Mouse (Mus musculus): ENCODE results near the gene Commd1. TPM values are rescaled to one million over a fixed set of nuclear protein-coding genes. Genes with fewer than 3 reads are reported as not detected.

Gene Commd1
- total RNA-seq, 4 experiments from 2014 or later: 133 to 141 (median 141) TPM

- DNase-seq (ENCODE audit: low spot score): no peak
These were observed 90.9 kb downstream of the Commd1 start for GRCm38 (mm10) chr11:22891242-22891641.

DNA sequence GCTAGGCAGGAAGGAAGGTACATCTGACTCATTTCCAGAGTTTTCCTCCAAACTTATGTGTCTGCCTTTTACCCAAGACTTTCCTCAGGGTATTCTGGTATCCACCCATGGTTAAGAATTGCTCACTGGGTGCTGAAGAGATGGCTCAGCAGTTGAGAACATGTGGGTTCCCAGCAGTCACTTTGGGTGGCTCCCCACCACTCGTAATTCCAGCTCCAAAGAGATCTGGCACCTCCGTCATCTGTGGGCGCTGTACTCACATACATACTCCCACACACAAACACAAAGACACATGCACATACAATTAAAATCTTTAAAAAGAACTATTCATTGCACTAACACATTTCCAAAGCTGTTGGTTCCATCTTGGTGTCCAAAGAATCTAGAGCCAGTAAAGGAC, 93.0 kb downstream of the Commd1 start:
- no peak for DNase-seq (ENCODE audit: low spot score)

- no peak for DNase-seq (ENCODE audit: low spot score)
These were observed 95.2 kb downstream of the Commd1 start for GRCm38 (mm10) chr11:22886991-22887390.

DNA sequence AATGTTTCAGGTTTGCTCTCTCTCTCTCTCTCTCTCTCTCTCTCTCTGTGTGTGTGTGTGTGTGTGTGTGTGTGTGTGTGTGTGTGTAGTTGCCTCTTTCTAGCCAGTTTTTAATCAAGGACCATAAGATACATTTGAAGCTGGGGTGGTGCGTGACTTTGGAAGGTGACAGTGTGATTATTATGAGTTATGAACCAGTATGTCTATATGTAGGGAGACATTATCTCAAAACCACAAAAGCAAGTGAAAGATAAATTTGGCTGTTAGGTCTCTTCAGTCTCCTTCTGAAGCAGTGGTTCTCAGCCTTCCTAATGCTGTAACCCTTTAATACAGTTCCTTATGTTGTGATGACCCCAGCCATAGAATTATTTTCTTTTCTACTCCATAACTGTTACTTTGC, 96.8 kb downstream of the Commd1 start:
- no peak for DNase-seq (ENCODE audit: low spot score)

DNA sequence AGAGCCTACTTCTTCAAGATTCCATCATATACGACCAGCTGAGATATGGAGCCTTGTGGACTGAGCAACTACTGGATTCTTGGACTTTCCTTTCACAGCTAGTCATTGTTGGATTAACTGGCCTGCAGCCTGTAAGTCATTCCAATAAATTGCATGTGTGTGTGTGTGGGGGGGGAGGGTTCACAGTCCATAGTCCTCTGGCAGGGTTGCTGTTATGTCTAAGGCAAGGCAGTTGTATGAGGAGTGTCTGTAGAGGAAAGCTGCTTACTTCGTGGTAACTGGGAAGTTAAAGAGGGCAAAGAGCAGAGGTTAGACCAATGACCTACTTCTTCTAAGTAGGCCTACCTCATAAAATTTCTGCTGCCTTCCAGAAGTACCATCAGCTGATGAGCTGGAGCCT, 98.5 kb downstream of the Commd1 start:
- no peak for DNase-seq (ENCODE audit: low spot score)

DNA sequence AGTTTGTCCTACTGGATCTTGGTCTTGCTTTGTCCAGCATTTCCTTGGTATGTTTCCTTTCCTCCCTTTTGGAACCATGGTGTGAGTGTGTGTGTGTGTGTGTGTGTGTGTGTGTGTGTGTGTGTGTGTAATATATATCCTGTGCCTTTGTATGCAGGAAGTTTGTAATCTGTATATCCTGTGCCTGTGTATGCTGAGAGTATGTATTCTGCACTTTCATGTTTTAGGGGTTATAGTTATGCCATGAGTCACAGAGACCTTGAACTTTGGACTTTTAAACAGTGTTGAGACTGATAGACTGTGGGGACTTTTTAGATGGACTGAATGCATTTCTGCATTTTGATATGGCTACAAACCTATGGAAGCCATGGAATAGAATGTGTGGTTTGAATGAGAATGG, 99.3 kb downstream of the Commd1 start:
- DNase-seq (ENCODE audit: low spot score): no peak

GRCm38 (mm10) chr11:22880383-22881172, 101.6 kb downstream of the Commd1 start:
- peak; percentile 57 for DNase-seq (ENCODE audit: low spot score)

DNA sequence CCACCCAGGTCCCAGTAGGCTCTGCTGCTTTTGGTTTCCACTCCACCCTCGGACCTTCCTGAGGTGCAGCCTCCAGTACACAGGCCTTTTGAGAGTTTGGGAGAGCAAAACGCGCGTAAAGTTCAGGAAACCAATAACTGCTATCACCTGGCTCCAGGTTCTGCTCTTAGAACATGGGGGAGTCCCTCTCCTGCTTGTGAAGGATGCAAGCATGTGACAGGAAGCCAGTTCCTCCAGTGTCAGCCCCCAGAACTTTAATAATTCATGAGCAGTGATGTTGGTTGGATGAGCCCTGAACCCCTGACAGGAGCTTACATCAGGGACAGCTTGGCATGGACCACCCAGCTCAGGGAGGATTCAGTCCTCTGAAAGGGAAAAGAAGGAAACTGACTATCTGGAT, 102.5 kb downstream of the Commd1 start:
- no peak for DNase-seq (ENCODE audit: low spot score)

- DNase-seq (ENCODE audit: low spot score): no peak
These were observed 105.4 kb downstream of the Commd1 start for GRCm38 (mm10) chr11:22876680-22877330.

- DNase-seq (ENCODE audit: low spot score): no peak
These were observed 106.9 kb downstream of the Commd1 start for GRCm38 (mm10) chr11:22875279-22875678.

GRCm38 (mm10) chr11:22874747-22875146, 107.4 kb downstream of the Commd1 start:
- DNase-seq (ENCODE audit: low spot score): no peak

DNA sequence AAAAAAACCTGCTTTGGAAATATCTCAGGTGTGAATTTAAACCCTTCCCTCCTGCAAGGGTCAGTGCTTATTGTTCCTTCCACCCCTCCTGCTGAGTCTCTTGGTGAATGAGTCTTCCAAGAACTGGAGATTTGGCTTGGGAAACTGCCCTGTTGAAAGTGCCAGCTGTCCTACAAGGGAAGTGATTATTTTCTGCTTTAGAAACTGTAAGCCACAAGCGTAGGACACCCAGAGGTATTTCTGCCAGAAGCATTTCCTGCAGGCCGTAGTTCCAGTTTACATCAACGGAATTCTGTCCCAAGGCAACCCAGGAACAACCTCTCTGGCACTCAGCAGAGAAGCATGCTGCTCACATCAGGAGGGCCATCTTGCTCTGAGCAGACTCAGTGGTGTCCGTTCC, 108.8 kb downstream of the Commd1 start:
- DNase-seq (ENCODE audit: low spot score): peak; percentile 59

DNA sequence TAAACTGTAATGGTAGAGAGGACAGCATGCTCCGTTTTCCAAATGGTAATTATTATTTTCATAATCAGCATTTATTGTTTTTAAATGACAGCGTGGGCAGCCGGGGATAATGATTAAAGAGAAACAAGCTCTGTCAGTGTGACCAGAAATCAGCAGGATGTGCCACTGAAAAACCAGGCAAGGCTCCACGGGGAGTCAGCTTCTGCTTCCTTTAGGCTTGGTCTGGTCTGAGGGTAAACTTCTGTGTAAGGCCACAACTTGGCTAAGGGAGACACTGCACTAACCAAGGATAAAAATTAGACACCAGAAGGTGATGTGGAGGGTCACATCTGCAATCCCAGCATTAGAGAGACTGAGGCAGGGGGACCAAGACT, 109.9 kb downstream of the Commd1 start:
- no peak for DNase-seq (ENCODE audit: low spot score)

DNA sequence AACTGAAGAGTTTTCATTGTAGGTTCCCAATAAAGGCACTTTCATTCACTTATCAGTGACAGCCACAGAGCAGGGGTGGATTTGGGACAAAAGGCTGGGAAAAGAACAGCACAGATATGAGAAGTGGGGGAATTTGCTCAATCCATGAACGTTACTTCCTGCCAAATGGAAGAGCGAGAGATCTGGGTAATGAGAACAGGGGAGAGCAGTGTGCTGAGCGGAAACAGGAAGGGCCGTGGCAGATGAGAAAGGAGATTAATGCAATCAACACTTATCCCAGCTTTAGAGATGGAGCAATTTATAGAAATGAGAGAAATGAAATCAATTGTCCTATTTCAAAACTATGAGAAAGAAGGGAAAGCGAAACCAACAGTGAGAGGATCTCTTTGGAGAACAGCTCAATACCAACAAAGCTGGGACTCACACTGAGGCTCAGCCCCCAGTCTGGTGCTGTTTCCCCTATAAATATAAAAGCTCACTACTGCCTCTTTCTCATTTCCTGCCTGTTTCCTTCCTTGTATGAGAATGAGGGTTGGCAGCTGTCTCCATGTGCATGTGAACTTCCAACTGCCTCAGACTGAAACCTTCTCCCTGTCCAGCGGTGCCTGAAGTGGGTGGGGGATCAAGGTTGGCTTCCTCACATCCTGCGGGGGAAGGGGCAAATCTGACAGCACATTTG, 110.4 kb downstream of the Commd1 start:
- no peak for DNase-seq (ENCODE audit: low spot score)

DNA sequence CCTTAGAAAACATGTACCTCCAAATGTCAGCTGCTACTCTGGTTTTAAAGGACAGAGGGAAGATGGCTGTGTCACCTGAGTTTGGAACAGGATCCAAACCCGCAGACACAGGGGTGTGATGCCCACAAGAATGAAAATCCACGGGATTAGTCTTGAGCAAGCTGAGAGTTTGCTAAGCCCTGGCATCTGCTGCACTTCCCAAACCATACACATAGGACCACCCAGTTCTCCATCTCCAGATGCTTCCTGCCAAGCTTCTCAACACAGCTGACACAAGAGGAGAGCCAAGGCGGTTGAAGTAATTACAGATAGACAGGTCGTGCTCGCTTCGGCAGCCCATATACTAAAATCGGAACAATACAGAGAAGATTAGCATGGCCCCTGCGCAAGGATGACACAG, 113.6 kb downstream of the Commd1 start:
- DNase-seq (ENCODE audit: low spot score): no peak

DNA sequence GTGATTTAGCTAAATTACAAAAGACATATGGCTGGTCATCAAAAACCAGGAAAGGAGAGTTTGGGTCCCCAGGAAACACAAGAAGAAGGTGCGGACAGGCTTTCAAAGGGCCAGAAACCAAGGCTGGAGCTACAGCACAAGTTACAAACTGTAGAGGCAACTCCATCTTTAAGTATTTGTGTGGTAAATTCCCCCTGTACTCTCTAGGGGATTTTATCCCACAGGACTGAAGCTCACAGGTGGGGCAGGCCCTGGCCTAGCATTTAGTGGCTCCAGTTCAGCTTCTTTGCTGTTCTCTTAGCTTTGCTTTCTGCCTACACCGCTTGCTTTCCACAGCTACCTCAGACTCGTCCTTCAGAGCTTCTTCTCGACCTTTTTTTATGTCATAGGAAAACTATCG, 114.5 kb downstream of the Commd1 start:
- DNase-seq (ENCODE audit: low spot score): no peak

- DNase-seq (ENCODE audit: low spot score): no peak
These were observed 116.4 kb downstream of the Commd1 start for GRCm38 (mm10) chr11:22865635-22866246.

- no peak for DNase-seq (ENCODE audit: low spot score)
These were observed 117.7 kb downstream of the Commd1 start for GRCm38 (mm10) chr11:22864305-22865060.

DNA sequence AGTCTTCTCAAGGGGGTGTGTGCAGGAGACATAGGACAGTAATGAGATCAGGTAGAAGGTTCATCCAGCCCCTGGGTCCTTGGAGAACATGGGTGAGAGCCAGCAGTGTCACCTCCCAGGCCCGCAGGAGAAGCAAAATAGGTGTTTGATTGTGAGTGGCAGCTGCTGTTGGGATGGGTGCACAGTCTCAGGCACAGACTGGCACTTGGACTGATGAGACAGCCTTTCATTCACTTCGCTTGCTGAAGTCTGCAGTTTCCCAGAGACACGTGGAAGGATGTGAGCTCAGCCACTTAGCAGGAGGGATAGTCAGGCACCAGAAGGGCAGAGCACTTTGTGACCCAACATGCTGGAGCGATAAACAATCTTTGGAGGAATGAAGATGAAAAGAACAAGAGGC, 118.6 kb downstream of the Commd1 start:
- DNase-seq (ENCODE audit: low spot score): no peak

- no peak for DNase-seq (ENCODE audit: low spot score)
These were observed 120.9 kb downstream of the Commd1 start for GRCm38 (mm10) chr11:22861315-22861714.

- peak; percentile 45 for DNase-seq (ENCODE audit: low spot score)
These were observed 121.6 kb downstream of the Commd1 start, which contains the start of gene B3gnt2 for GRCm38 (mm10) chr11:22860335-22861227. Gene B3gnt2 (minus strand): TSS chr11:22860961.
